Mouse (Mus musculus) heart, adult 8-10 months (tissue): ENCODE measurements around the gene Ptrh2. TPM values are rescaled to one million over a fixed set of nuclear protein-coding genes. Genes with fewer than 3 reads are reported as not detected.
A peak's percentile ranks its signal among the peaks of the same experiment; 100 is the strongest.
"Not testable (repeated sequence)": the region's sequence is repeated elsewhere in the genome, so short reads cannot be mapped to it uniquely, and the experiment has no call there.

Experiments
- DNase-seq: peaks from one replicate; pipeline ENCODE4 v3.0.0; 2022; ENCODE audit warnings: low spot score
- total RNA-seq, 4 experiments: library from RNA; stranded (reverse); gene quantifications; 2 replicates each; pipeline ENCODE4 v1.2.4; 2022

Gene Ptrh2
- total RNA-seq, 4 experiments from 2014 or later: 6.6 to 7.3 (median 7.1) TPM

GRCm38 (mm10) chr11:86725607-86726006, 41.8 kb downstream of the Ptrh2 start:
- no peak for DNase-seq

GRCm38 (mm10) chr11:86731443-86731842, 47.7 kb downstream of the Ptrh2 start:
- DNase-seq: peak; percentile 59

DNA sequence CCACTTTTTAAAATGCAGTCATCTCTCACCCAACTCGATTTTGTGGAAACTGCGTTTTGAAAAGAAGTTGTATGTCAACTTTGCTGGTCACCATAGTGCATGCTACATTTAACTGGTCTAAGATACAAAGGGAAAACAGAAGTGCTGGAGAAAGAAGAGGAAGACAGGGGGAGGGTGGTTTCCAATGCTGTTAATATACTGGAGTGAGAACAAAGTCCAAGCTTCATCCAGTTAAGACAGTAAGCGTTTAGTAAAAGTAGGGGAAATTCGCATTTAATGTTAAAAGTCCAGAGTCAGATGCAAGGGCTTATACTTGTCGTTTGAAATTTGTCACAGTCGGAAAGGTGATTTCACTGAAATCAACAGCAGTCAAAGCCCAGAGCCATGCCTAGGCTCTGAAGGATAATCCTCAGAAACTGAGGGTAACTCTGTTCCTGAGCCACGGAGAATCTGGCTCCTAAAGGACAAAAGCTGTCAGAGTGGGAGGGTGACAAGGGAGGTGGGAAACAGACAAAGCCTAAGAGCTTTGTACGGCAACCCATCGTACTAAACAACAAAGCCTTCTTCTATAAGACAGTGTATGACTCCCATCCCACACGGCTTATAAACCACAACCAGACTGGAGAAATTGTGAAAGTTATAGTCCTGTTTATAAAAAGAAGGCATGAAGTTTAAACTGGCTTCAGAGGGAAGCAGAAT, 50.6 kb downstream of the Ptrh2 start:
- DNase-seq: no peak

DNA sequence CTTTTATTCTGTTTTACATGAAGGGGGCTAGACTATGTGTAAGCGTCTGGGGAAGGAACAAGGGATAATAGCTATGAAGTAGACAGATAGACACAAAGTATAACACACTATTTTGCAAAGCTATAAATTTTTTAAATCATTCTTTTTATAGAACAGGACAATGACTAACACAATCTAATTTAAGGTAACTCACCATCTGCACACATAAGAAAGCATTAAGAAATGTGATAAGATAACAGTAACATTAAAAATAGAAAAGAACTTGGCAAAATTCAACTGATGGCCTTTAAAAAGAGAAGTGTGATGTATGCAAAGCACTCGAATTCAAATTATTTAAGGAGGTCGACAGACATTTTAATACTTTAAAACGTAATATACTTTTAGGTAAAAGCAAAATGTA, 51.2 kb downstream of the Ptrh2 start:
- DNase-seq: no peak

DNA sequence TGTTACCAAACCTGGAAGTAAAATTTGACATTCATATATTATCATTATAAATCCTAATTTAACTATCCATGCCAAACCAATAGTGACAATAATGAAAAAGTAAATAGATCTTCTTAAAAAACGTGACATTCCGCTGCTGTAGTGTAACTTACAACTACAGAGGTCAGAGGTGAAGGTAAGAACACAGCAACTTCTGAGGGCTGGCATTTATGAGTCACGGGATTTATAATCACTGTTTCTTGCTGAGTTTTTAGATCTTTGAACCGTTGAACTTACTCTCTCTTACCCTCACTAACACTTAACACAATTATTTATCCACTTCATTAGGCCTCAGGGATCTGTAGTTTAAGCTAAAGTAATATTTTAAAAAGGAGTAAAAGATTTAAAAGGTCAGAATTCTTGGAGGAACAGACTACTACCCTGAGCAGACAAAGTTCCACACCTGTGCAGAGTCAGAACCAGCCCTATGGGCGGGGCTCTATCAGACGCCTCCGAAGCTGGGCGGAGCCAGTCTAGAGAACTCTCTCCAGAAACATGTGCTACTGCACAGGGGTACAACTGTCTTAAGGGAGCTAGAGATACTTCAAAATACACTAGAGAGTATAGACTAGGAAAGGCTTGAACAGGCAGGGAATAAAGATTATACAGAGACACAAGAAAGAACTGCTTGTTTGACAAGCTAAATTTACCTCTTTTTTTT, 53.7 kb downstream of the Ptrh2 start:
- no peak for DNase-seq

- DNase-seq: not testable (repeated sequence)
These were observed 54.5 kb downstream of the Ptrh2 start for GRCm38 (mm10) chr11:86738308-86738707.

DNA sequence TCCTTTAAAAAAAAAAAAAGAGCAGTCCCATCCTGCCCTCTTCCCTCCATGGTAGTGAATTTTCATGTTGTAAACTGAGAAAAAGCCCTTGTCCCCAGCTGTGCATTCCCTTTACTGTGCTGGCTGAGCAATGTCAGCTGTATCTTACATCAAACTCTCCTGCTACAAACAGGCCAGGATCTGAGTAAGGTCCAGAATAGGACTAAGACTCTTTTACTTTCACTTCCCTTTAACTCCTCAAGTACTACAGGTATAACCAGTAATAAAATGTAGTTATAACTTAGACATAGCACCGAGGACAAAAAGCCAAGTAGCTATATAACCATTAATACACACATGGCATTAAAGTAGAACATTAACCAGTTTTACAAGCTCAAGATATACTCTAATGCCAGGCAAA, 55.2 kb downstream of the Ptrh2 start:
- DNase-seq: no peak

- DNase-seq: no peak
These were observed 55.7 kb downstream of the Ptrh2 start for GRCm38 (mm10) chr11:86739470-86739869.

- no peak for DNase-seq
These were observed 57.7 kb downstream of the Ptrh2 start for GRCm38 (mm10) chr11:86741505-86741904.

Other genes with a start within 250 kb of the Ptrh2 start
- 10 to 100 TPM; 25.4 to 30.0 (median 29.3) TPM for gene Rnft1, start 199.3 kb upstream of the Ptrh2 start, total RNA-seq
- 10 to 100 TPM; 16.5 to 24.5 (median 23.9) TPM for gene Rps6kb1, start 139.2 kb upstream of the Ptrh2 start, total RNA-seq
- gene Tubd1, start 139.0 kb upstream of the Ptrh2 start, total RNA-seq: 1 to 10 TPM; 5.4 to 6.2 (median 5.8) TPM
- 10 to 100 TPM; 60.2 to 77.1 (median 64.7) TPM for gene Vmp1, start 149 bp upstream of the Ptrh2 start, total RNA-seq
- 100 to 1,000 TPM; 128 to 169 (median 144) TPM for gene Cltc, start 73.6 kb downstream of the Ptrh2 start, total RNA-seq
- gene Dhx40, start 123.8 kb downstream of the Ptrh2 start, total RNA-seq: 10 to 100 TPM; 16.0 to 20.9 (median 17.3) TPM